Mouse (Mus musculus): ENCODE data around the gene Ilvbl. TPM values are rescaled to one million over a fixed set of nuclear protein-coding genes. Genes with fewer than 3 reads are reported as not detected.

The Ilvbl gene
- polyA plus RNA-seq (2012; rRNA removed) = 9.7 and 11.1 TPM in 2 replicates

DNA sequence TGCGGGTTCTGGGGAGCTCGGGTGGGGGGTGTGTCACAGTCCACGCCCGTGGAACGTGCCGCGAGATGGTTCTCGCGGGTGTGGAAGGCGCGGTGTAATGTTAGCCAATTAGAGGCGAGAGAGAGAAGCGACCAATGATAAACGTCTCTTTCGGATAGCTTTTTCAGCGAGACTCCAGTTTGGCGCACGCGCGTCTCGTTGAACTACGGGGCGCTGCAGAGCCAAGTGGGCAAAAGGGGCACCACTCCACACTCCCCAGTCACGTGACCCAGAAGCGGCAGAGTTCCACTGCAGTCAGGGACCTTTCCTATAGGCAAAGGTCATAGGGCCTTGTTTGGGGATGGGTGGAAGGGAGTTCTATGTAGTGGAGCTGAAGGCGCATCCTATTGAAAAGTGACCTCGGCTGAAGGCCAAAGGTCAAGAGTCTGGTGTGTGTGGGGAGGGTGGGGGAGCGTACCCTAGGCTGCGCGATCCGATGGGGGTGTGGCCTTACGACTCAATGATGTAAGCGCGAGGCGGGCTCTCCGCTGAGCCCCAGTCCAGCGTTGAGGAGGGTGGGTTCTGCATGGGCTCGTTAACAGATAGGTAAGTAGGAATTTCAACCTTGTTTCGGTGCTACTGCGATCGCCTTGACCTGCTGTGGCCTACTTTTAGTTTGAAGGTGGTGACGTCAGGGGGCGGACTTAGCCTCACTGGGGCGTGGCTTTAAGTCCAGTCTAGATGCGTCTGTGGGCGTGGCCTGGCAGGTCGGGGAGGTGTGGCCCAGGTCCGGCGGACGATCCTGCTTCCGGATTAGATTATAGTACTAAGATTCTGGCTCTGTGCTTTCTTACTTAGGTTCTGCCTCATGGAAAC is at the start of gene Ilvbl:
Gene Ilvbl, plus strand, starts transcription at position 97 of the 855 bp plus-strand sequence.

DNA sequence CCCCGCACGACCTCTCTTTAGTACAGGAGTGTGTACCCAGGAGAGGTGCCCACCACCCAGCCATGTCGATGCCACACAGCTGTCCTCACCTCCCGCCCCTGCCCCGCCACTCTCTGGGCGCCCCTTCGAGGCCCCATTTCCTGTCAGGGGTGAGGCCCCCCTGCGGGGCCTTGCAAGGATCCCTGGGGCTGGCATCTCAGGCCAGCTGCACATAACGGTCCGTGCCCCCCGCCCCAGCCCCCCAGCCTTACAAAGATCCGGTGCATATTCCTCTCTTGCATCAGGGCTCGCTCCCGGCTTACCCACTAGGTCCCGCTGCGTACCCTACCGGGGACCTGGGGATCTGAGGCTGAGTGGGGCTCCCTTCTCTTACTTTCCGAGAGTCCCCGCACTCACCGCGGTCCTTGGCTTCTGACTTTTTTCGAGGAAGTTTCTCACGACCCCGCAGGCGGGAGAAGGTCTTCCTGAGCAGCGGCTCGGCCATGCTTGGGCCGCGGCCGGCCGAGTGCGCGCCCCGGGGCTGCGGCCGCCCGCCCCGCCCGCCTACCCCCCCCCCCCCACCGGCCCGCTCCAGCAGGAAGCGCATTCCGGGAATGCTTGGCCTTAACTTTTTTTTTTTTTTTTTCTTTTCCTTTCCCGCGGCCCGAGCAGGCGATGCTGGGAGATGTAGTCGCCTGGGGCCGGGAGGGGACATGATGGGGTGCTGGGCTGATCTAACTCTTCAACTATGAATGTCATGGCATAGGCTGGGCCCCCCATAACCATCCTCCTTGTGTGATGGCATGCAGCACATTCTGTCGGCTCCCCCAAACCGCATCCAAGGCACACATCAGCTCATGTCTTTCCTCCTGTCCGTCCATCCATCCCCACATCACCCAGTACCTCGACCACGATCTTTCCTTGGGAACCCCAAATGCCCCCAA is 17.5 kb downstream of the Ilvbl start, which contains the start of gene Syde1:
Gene Syde1, minus strand, starts transcription at position 559 of the 923 bp plus-strand sequence.

DNA sequence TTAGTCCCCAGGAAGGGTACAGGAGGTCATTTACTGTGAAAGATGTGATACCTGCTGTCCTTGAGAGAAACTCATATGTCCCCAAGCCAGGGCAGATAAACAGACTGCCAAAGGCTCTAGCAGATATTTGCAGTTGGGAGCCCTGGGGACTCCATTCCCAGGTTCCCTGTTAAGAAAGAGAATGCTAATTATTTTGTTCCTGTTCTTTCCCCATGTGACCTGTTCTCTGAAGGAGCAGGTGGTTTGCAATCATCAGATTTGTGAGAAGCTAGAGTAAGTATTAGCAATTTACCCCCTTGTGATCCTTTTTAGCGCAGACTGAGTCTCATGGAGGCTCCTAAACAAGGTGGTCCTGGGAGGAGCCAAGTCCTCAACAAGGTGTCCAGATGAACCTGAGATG is 43.8 kb downstream of the Ilvbl start, which contains the start of gene Olfr1357:
Gene Olfr1357, minus strand, starts transcription at position 101 of the 400 bp plus-strand sequence.

Other genes with a start within 250 kb of the Ilvbl start
- 13.5 and 14.1 TPM in 2 replicates for gene Agpat3, start 221.9 kb upstream of the Ilvbl start, polyA plus RNA-seq (2012; rRNA removed)
- 75.9 and 87.1 TPM in 2 replicates for gene Rrp1, start 161.3 kb upstream of the Ilvbl start, polyA plus RNA-seq (2012; rRNA removed)
- gene Cstb, start 148.7 kb upstream of the Ilvbl start, polyA plus RNA-seq (2012; rRNA removed) = 56.1 and 65.8 TPM in 2 replicates
- 2.6 and 3.3 TPM in 2 replicates for gene Pdxk, start 109.4 kb upstream of the Ilvbl start, polyA plus RNA-seq (2012; rRNA removed)
- not detected in 2 replicates for gene Olfr1358, start 56.9 kb upstream of the Ilvbl start, polyA plus RNA-seq (2012; rRNA removed)
- 1.6 and 1.8 TPM in 2 replicates for gene Syde1, start 17.6 kb downstream of the Ilvbl start, polyA plus RNA-seq (2012; rRNA removed)
- not detected in 2 replicates for gene Olfr1357, start 43.7 kb downstream of the Ilvbl start, polyA plus RNA-seq (2012; rRNA removed)
- not detected in 2 replicates for gene Casp14, start 143.9 kb downstream of the Ilvbl start, polyA plus RNA-seq (2012; rRNA removed)
- gene Ccdc105, start 178.7 kb downstream of the Ilvbl start, polyA plus RNA-seq (2012; rRNA removed) = 0.01 TPM in 1 of 2 replicates, not detected in the other
- 0.19 and 0.20 TPM in 2 replicates for gene Slc1a6, start 206.2 kb downstream of the Ilvbl start, polyA plus RNA-seq (2012; rRNA removed)